Mouse (Mus musculus): ENCODE data around the gene Zcchc3. TPM values are rescaled to one million over a fixed set of nuclear protein-coding genes. Genes with fewer than 3 reads are reported as not detected.

Gene Zcchc3
- total RNA-seq (2023), result 1 to 10 TPM; 3.1 to 4.7 TPM

DNA sequence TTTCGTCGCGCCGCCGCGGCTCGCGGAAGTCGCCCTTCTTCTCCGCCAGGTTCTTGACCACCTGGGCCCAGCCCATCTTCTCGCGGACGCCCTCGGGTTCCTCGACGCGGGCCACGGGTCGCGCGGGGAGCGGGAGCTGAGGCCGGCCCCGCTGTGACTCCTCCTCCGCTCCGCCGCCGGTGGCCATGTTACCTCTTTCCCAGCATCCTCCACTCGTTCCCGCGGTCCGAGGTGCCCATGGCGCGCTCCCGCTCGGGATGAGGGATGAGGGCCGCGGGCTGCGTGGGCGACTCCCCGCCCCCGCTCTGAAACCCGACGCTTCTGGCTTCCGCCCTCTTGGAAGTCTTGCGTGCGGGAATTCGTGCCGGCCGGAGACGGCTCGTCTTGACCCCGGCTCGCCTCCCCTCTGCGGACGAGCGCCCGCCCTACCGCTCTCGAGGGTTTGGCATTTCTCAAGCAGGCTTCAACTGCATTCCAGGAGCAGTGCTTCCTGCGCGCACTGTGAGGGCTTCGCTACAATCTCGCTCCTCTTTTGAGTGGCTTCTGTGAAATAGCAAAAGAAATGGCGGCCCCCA is at the start of gene Zcchc3:
Zcchc3 (minus strand) TSS at position 437 of the 575 bp plus-strand sequence.

DNA sequence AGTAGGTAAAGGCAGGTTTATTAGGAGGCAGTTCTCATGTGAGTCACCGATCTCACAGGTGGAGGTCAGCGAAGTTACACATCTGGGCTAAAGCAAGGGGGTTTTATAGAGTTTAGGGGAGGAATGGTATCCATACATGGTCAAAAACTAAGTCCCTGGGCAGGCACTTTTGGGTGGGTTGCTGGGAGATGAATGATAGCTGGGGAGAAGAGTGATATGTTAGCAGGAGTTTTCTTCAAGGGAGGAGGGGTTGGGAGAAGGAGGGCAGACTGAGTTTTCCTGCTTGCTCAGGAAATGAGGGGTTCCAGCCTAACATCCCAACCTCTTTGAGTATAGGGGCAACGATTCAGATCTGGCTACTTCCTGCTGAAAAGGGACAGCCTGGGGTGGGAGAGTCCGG is 460 bp upstream of the Zcchc3 start, which contains the start of gene 6820408C15Rik:
6820408C15Rik (plus strand) TSS at position 301 of the 400 bp plus-strand sequence.

DNA sequence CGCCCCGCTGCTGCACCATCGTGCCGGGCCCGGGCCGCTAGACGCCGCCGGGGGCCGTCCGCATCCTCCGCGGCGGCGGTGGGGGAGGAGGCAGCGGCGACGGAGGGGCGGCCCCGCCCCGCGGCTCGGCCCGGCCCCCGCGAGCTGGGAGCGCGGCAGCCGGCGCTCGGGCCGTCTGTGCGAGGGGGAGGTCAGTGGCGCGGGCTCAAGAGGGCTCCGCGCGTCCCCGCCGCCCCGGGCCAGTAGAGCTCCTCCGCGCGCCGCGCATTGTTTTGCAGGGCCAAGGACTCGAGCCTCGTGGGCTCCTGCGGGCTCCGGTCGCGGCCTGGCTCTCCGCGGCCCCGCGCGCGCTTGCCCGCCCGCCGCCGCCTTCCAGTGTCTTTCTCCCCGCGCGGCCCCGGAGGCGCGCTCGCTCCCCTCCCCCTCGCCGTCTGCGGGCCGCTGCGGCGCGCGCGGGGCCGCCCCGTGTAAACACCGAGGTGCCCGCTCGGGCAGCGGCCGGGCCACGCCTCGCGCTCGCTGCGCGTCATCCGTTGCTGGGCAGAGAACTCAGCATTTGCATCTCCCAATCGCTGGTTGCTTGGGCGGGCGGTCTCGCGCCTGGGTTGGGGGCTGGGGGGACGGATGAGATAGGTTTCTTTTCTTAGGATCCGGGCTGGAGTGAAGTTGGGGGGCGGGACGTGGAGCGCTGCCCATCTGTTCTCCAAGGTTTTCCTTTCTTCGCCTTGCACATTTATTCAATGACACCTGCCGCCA is 17.0 kb downstream of the Zcchc3 start, which contains the start of gene Sox12:
Sox12 (minus strand) TSS at position 384 of the 756 bp plus-strand sequence.

GRCm38 (mm10) chr2:152376345-152376741 is 38.5 kb downstream of the Zcchc3 start, which contains the start of gene Nrsn2:
TSS of gene Nrsn2 (minus strand) at chr2:152376638.

Other genes with a start within 250 kb of the Zcchc3 start
- 100 to 1,000 TPM; 133 to 140 TPM for gene Csnk2a1, start 188.2 kb downstream of the Zcchc3 start, total RNA-seq (2023)
- gene Tbc1d20, start 121.2 kb downstream of the Zcchc3 start, total RNA-seq (2023), result 10 to 100 TPM; 76.2 to 90.2 TPM
- 100 to 1,000 TPM; 205 to 216 TPM for gene Rbck1, start 82.4 kb downstream of the Zcchc3 start, total RNA-seq (2023)
- gene Trib3, start 71.0 kb downstream of the Zcchc3 start, total RNA-seq (2023), result 1 to 10 TPM; 5.7 to 6.1 TPM
- gene Nrsn2, start 38.4 kb downstream of the Zcchc3 start, total RNA-seq (2023), result not detected
- 1 to 10 TPM; 1.4 to 2.3 TPM for gene Sox12, start 17.0 kb downstream of the Zcchc3 start, total RNA-seq (2023)
- gene 6820408C15Rik, start 560 bp upstream of the Zcchc3 start, total RNA-seq (2023), result not detected
- not detected for gene Defb23, start 49.6 kb upstream of the Zcchc3 start, total RNA-seq (2023)
- not detected for gene Defb20, start 62.0 kb upstream of the Zcchc3 start, total RNA-seq (2023)
- gene Defb22, start 75.1 kb upstream of the Zcchc3 start, total RNA-seq (2023), result not detected
- gene Defb26, start 96.7 kb upstream of the Zcchc3 start, total RNA-seq (2023), result not detected
- not detected for gene Defb28, start 103.2 kb upstream of the Zcchc3 start, total RNA-seq (2023)
- not detected for gene Defb29, start 125.1 kb upstream of the Zcchc3 start, total RNA-seq (2023)
- not detected for gene Gm17416, start 154.3 kb upstream of the Zcchc3 start, total RNA-seq (2023)
- not detected for gene Defb21, start 157.7 kb upstream of the Zcchc3 start, total RNA-seq (2023)
- not detected for gene Defb19, start 165.3 kb upstream of the Zcchc3 start, total RNA-seq (2023)
- not detected for gene Defb45, start 184.4 kb upstream of the Zcchc3 start, total RNA-seq (2023)
- gene Defb36, start 189.3 kb upstream of the Zcchc3 start, total RNA-seq (2023), result not detected
- gene Defb25, start 208.0 kb upstream of the Zcchc3 start, total RNA-seq (2023), result not detected
- gene Rem1, start 211.9 kb upstream of the Zcchc3 start, total RNA-seq (2023), result not detected

Data from B cell, adult 67 days (primary cell).